Mouse (Mus musculus): Measurements from ENCODE around the gene Dnm1.

GRCm38 (mm10) chr2:32343351-32343671, 9.8 kb downstream of the Dnm1 start:
- TF ChIP-seq CTCF (IDR thresholded peaks at IDR 0.05; ENCODE audit: borderline replicate concordance, control insufficient read depth, extremely low read depth, insufficient read depth, low read length, poor library complexity) (no peak), POLR2A (IDR thresholded peaks at IDR 0.05; ENCODE audit: control insufficient read depth, extremely low read depth, insufficient read depth, low read length, poor library complexity) (no peak)

All from thymus, adult 2 months (tissue).